Mouse (Mus musculus): ENCODE measurements at regions not wholly inside any gene's neighbourhood (a gene's known extent, or its start where the extent isn't known, plus 50 kb on each side); places are given as distances from the start of the nearest gene placed in this dataset.

DNA sequence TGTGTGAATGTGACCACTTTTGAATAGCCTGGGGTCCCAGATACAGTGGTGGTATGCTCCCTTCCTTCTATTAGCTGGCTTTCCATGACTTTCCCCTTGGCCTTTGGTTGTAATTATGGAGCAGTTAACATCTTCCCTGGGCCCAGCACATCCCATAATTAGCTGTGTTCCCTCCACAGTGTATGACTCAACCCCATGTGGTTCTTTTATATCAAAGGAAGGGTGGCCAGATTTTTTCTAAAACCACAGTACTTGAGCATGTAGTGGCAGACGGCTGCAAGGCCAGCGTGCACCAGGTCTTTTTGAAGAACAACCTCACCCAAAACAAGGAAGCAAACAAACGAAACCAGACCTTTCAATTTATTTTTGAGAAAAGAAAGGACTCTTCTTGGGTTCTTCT is 235.8 kb downstream of the Gm7489 start:
- Histone ChIP-seq H3K79me2 (ENCODE audit: control insufficient read depth, insufficient read depth) (no peaks in the 10 kb centered on the region), H3K4me2 (ENCODE audit: low read depth) (peak overlapping the region; percentile 66), H3K36me3 (ENCODE audit: control insufficient read depth, insufficient read depth) (no peaks in the 10 kb centered on the region), H3K4me3 (no peak overlapping the region), H3K27me3 (ENCODE audit: control insufficient read depth, insufficient read depth, insufficient read length) (no peaks in the 10 kb centered on the region), H3ac (ENCODE audit: control insufficient read depth, insufficient read length) (no peak overlapping the region)
- TF ChIP-seq POLR2A (IDR thresholded peaks at IDR 0.05; ENCODE audit: insufficient read length, low read depth) = no peak
- TF ChIP-seq POLR2AphosphoS2 (IDR thresholded peaks at IDR 0.05; ENCODE audit: insufficient read length, low read depth) = no peak
- TF ChIP-seq CEBPB (IDR thresholded peaks at IDR 0.05; ENCODE audit: insufficient read depth, poor library complexity, severe bottlenecking) = 0 out of 2 replicates have a peak, but pooled peaks have one; percentile 36
- TF ChIP-seq REST (IDR thresholded peaks at IDR 0.05; ENCODE audit: insufficient read depth, insufficient read length) = no peak
- TF ChIP-seq TCF12 (IDR thresholded peaks at IDR 0.05; ENCODE audit: insufficient read depth, poor library complexity, severe bottlenecking) = no peak
- TF ChIP-seq MYOD1 (IDR thresholded peaks at IDR 0.05; ENCODE audit: control insufficient read depth in 1 of 3, insufficient read length in 2 of 3, low read depth in 2 of 3) = no peak
- TF ChIP-seq SRF (IDR thresholded peaks at IDR 0.05; ENCODE audit: control insufficient read depth, insufficient read length, low read depth) = no peak
- peak; percentile 80 for TF ChIP-seq USF1 (IDR thresholded peaks at IDR 0.05; ENCODE audit: low read depth)
- TF ChIP-seq MAX (IDR thresholded peaks at IDR 0.05; ENCODE audit: low read depth) = peak; percentile 90
- no peak for TF ChIP-seq TCF3 (IDR thresholded peaks at IDR 0.05; ENCODE audit: insufficient read length, low read depth)
- no peak for TF ChIP-seq E2F4 (IDR thresholded peaks at IDR 0.05; ENCODE audit: insufficient read depth)
- TF ChIP-seq MYOG (IDR thresholded peaks at IDR 0.05; ENCODE audit: control insufficient read depth in 1 of 3, insufficient read depth in 1 of 3, insufficient read length in 2 of 3, low read depth in 2 of 3) = no peak

DNA sequence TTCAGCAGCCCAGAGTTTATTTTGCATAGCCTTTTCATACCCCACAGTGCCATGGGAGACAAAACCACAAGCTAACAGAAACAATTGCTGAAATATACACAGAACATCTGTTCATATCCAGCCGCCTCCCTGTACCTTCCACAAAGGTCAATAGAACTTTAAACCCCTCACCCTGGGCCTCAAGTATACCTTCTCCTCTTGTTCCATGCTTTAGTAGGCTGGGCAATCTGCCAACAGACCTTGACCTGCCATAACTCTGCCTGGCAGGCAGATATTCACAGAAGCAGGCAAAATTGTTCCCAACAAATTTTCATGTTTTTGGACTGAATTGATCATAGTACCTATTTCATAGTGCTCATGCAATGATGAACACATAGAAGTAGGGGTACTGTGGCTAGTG is 279.6 kb downstream of the Gm7489 start:
- Histone ChIP-seq H3K4me3 (no peak overlapping the region), H3K36me3 (ENCODE audit: control insufficient read depth, insufficient read depth) (no peaks in the 10 kb centered on the region), H3ac (ENCODE audit: control insufficient read depth, insufficient read length) (no peak overlapping the region), H3K27me3 (ENCODE audit: control insufficient read depth, insufficient read depth, insufficient read length) (no peaks in the 10 kb centered on the region), H3K79me2 (ENCODE audit: control insufficient read depth, insufficient read depth) (no peaks in the 10 kb centered on the region), H3K4me2 (ENCODE audit: low read depth) (no peak overlapping the region)
- TF ChIP-seq USF1 (IDR thresholded peaks at IDR 0.05; ENCODE audit: low read depth) = no peak
- TF ChIP-seq E2F4 (IDR thresholded peaks at IDR 0.05; ENCODE audit: insufficient read depth) = no peak
- TF ChIP-seq MYOG (IDR thresholded peaks at IDR 0.05; ENCODE audit: control insufficient read depth in 1 of 3, insufficient read depth in 1 of 3, insufficient read length in 2 of 3, low read depth in 2 of 3) = no peak
- TF ChIP-seq POLR2AphosphoS2 (IDR thresholded peaks at IDR 0.05; ENCODE audit: insufficient read length, low read depth) = no peak
- TF ChIP-seq TCF12 (IDR thresholded peaks at IDR 0.05; ENCODE audit: insufficient read depth, poor library complexity, severe bottlenecking) = no peak
- no peak for TF ChIP-seq REST (IDR thresholded peaks at IDR 0.05; ENCODE audit: insufficient read depth, insufficient read length)
- no peak for TF ChIP-seq POLR2A (IDR thresholded peaks at IDR 0.05; ENCODE audit: insufficient read length, low read depth)
- TF ChIP-seq CEBPB (IDR thresholded peaks at IDR 0.05; ENCODE audit: insufficient read depth, poor library complexity, severe bottlenecking) = no peak
- TF ChIP-seq MYOD1 (IDR thresholded peaks at IDR 0.05; ENCODE audit: control insufficient read depth in 1 of 3, insufficient read length in 2 of 3, low read depth in 2 of 3) = no peak
- no peak for TF ChIP-seq SRF (IDR thresholded peaks at IDR 0.05; ENCODE audit: control insufficient read depth, insufficient read length, low read depth)
- no peak for TF ChIP-seq TCF3 (IDR thresholded peaks at IDR 0.05; ENCODE audit: insufficient read length, low read depth)

DNA sequence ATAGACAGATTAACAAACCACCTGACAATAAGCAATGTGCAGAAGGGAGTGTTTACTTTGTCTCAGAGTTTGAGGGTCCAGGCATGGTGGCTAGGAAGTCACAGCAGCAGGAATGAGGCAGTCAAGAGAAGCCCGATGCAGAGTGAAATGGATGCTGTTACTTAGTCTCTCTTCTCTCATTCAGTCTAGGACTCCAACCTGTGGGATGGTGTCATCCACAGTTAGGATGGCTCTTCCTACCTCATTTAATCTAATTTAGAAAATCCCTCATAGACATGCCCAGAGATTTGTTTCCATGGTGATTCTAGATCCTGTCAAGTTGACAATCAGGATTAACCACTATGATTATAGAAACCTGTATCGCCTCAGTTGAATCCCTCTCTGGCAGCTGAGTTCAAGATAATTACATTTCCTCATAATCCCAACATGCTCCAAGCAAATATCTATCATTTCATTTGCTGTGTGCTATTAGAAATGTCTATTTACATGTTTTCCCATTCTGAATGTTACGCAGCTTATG is 283.2 kb downstream of the Gm7489 start:
- H3ac ChIP-seq (ENCODE audit: control insufficient read depth, insufficient read length) = no peak overlapping the region
- H3K4me3 ChIP-seq = no peak overlapping the region
- no peaks in the 10 kb centered on the region for H3K79me2 ChIP-seq (ENCODE audit: control insufficient read depth, insufficient read depth)
- no peak for TF ChIP-seq SRF (IDR thresholded peaks at IDR 0.05; ENCODE audit: control insufficient read depth, insufficient read length, low read depth)
- no peak for TF ChIP-seq MYOG (IDR thresholded peaks at IDR 0.05; ENCODE audit: control insufficient read depth in 1 of 3, insufficient read depth in 1 of 3, insufficient read length in 2 of 3, low read depth in 2 of 3)
- no peak for TF ChIP-seq CEBPB (IDR thresholded peaks at IDR 0.05; ENCODE audit: insufficient read depth, poor library complexity, severe bottlenecking)
- no peak for TF ChIP-seq POLR2AphosphoS2 (IDR thresholded peaks at IDR 0.05; ENCODE audit: insufficient read length, low read depth)
- no peak for TF ChIP-seq TCF12 (IDR thresholded peaks at IDR 0.05; ENCODE audit: insufficient read depth, poor library complexity, severe bottlenecking)
- no peak for TF ChIP-seq MYOD1 (IDR thresholded peaks at IDR 0.05; ENCODE audit: control insufficient read depth in 1 of 3, insufficient read length in 2 of 3, low read depth in 2 of 3)
- TF ChIP-seq TCF3 (IDR thresholded peaks at IDR 0.05; ENCODE audit: insufficient read length, low read depth) = no peak
- TF ChIP-seq MAX (IDR thresholded peaks at IDR 0.05; ENCODE audit: low read depth) = no peak
- no peak for TF ChIP-seq USF1 (IDR thresholded peaks at IDR 0.05; ENCODE audit: low read depth)
- no peak for TF ChIP-seq POLR2A (IDR thresholded peaks at IDR 0.05; ENCODE audit: insufficient read length, low read depth)
- TF ChIP-seq REST (IDR thresholded peaks at IDR 0.05; ENCODE audit: insufficient read depth, insufficient read length) = no peak
- TF ChIP-seq E2F4 (IDR thresholded peaks at IDR 0.05; ENCODE audit: insufficient read depth) = no peak
- no peaks in the 10 kb centered on the region for H3K36me3 ChIP-seq (ENCODE audit: control insufficient read depth, insufficient read depth)
- H3K4me2 ChIP-seq (ENCODE audit: low read depth) = no peak overlapping the region
- no peaks in the 10 kb centered on the region for H3K27me3 ChIP-seq (ENCODE audit: control insufficient read depth, insufficient read depth, insufficient read length)

DNA sequence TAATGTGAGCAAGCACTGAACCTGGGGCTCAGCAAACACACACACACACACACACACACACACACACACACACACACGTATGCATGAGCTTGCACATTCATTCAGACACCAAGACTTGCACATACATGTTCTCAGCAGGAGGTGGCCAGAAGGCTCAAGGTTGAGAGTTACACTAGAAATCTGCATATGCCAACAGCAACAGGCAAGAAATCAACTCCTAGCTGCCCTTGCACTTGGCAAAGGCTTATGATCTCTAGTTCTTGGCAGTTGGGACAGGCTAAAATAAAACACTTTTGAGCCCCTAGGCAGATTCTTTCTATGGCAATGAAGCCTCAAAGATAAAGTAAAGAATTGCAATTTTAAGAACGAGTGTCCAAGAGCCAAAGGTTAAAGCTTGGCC is 292.5 kb downstream of the Gm7489 start:
- Histone ChIP-seq H3K4me3 (no peak overlapping the region), H3ac (ENCODE audit: control insufficient read depth, insufficient read length) (no peak overlapping the region), H3K4me2 (ENCODE audit: low read depth) (no peak overlapping the region), H3K36me3 (ENCODE audit: control insufficient read depth, insufficient read depth) (no peaks in the 10 kb centered on the region), H3K27me3 (ENCODE audit: control insufficient read depth, insufficient read depth, insufficient read length) (no peaks in the 10 kb centered on the region), H3K79me2 (ENCODE audit: control insufficient read depth, insufficient read depth) (no peaks in the 10 kb centered on the region)
- no peak for TF ChIP-seq USF1 (IDR thresholded peaks at IDR 0.05; ENCODE audit: low read depth)
- no peak for TF ChIP-seq MAX (IDR thresholded peaks at IDR 0.05; ENCODE audit: low read depth)
- no peak for TF ChIP-seq POLR2AphosphoS2 (IDR thresholded peaks at IDR 0.05; ENCODE audit: insufficient read length, low read depth)
- TF ChIP-seq MYOG (IDR thresholded peaks at IDR 0.05; ENCODE audit: control insufficient read depth in 1 of 3, insufficient read depth in 1 of 3, insufficient read length in 2 of 3, low read depth in 2 of 3) = no peak
- TF ChIP-seq E2F4 (IDR thresholded peaks at IDR 0.05; ENCODE audit: insufficient read depth) = no peak
- TF ChIP-seq POLR2A (IDR thresholded peaks at IDR 0.05; ENCODE audit: insufficient read length, low read depth) = no peak
- TF ChIP-seq REST (IDR thresholded peaks at IDR 0.05; ENCODE audit: insufficient read depth, insufficient read length) = no peak
- TF ChIP-seq TCF3 (IDR thresholded peaks at IDR 0.05; ENCODE audit: insufficient read length, low read depth) = no peak
- no peak for TF ChIP-seq CEBPB (IDR thresholded peaks at IDR 0.05; ENCODE audit: insufficient read depth, poor library complexity, severe bottlenecking)
- no peak for TF ChIP-seq SRF (IDR thresholded peaks at IDR 0.05; ENCODE audit: control insufficient read depth, insufficient read length, low read depth)
- no peak for TF ChIP-seq TCF12 (IDR thresholded peaks at IDR 0.05; ENCODE audit: insufficient read depth, poor library complexity, severe bottlenecking)
- no peak for TF ChIP-seq MYOD1 (IDR thresholded peaks at IDR 0.05; ENCODE audit: control insufficient read depth in 1 of 3, insufficient read length in 2 of 3, low read depth in 2 of 3)

All from myocyte (in vitro differentiated cells).